Mouse (Mus musculus): ENCODE results near the gene Ublcp1. TPM values are rescaled to one million over a fixed set of nuclear protein-coding genes. Genes with fewer than 3 reads are reported as not detected.

Ublcp1 gene
- polyA plus RNA-seq, 2 experiments = 60.6 to 66.5 TPM

DNA sequence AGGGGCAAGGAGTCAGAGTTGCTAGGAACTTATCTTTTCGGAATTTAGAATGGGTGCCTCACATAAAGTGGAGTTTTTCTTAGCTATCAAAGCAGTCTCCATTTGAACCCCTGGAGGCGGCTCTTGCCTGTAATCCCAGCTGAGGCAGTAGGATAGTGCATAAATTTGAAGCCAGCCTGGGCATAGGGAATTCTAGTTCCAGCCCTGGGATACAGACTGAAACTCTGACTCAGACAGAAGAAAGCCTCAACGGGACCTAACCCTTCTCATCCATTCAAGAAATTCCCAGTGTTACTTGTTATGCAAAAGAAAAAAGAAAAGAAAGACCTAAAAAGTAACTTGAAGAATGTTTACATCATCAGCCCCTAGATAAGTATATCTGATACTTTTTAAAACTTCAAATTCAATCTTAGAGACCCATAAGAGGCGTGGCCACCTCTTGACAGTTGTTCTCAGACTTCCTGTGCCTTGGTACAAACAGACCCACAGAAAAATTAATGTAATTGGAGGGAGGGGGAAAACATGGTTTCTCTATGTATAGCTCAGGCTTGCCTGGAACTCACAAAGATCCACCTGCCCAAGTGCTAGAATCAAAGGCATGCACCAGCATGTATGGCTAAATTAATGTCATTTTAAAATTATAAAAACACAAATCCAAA is 1.2 kb upstream of the Ublcp1 start:
- Histone ChIP-seq H3K27me3 (ENCODE audit: control insufficient read depth, insufficient read depth, low read length) (no peaks in the 10 kb centered on the region), H3K4me3 (replicated peaks; ENCODE audit: low read length) (peak overlapping the region; percentile 89), H3K4me2 (replicated peaks; ENCODE audit: low read depth, low read length, severe bottlenecking) (peak overlapping the region; percentile 90), H3K27ac (replicated peaks; ENCODE audit: low read depth, low read length) (peak overlapping the region; percentile 85; the same call in 1 of the 2 replicates), H3K9me3 (ENCODE audit: control insufficient read depth, low read length) (no peaks in the 10 kb centered on the region), H3K9ac (ENCODE audit: low read depth, low read length, severe bottlenecking) (peak overlapping the region; percentile 84), H3K36me3 (ENCODE audit: control insufficient read depth, insufficient read depth, low read length) (no peaks in the 10 kb centered on the region), H3K4me1 (ENCODE audit: control insufficient read depth, insufficient read depth, low read length) (peaks cover 4% of the 10 kb centered on the region)
- DNase-seq (ENCODE audit: low spot score) (no peak), ATAC-seq (ENCODE audit: low FRiP score, low read depth) (no peak)
- TF ChIP-seq POLR2A (IDR thresholded peaks at IDR 0.05; ENCODE audit: borderline replicate concordance, extremely low read depth, insufficient read depth, insufficient read length) = no peak
- WGBS = 26% methylated on average over 4 of the region's 4 CpGs

DNA sequence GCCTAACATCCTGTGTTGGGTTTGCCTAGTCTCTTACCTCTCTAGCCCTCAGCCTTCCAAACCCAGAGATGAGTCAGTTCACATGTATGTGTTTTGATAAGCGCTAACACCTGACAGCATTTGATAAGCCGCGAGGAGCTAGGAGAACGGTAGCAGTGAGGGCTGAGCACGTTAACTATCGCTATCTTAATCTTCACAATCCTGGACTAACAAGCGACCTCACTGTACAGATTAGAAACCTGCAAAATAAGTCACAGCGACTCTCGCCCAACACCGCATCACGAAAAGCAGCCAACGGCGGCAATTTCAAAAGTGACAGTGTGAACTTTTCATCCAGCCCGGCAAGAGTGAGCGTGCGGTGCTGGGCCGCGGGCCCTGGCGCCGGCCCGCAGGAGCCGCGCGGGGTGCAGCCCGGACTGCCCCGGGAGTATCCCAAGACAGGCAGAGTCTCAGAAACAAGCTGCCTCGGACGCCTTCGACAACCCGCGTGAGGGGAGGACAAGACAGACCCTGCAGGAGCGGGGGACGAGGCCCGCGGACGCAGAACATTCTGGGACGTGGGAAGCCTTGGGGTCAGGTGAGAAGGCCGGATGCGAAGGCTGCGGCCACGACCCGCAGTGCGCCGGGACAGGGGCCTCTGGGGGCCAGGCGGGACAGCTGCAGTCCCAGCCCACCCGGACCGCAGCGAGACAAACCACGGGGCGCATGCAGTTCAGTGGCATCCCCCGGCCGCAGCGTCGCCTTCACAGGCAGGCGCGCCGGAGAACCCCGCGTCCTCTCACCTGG is 459 bp downstream of the Ublcp1 start:
- H3K4me2 ChIP-seq (replicated peaks; ENCODE audit: low read depth, low read length, severe bottlenecking) = peak overlapping the region; percentile 90
- DNase-seq (ENCODE audit: low spot score) (no peak), ATAC-seq (ENCODE audit: low FRiP score, low read depth) (peak; percentile 56)
- H3K9me3 ChIP-seq (ENCODE audit: control insufficient read depth, low read length) = no peaks in the 10 kb centered on the region
- WGBS = 1% methylated on average over 56 of the region's 59 CpGs
- peak overlapping the region; percentile 89 for H3K4me3 ChIP-seq (replicated peaks; ENCODE audit: low read length)
- H3K4me1 ChIP-seq (ENCODE audit: control insufficient read depth, insufficient read depth, low read length) = peaks cover 4% of the 10 kb centered on the region
- no peaks in the 10 kb centered on the region for H3K36me3 ChIP-seq (ENCODE audit: control insufficient read depth, insufficient read depth, low read length)
- H3K9ac ChIP-seq (ENCODE audit: low read depth, low read length, severe bottlenecking) = peak overlapping the region; percentile 84
- no peaks in the 10 kb centered on the region for H3K27me3 ChIP-seq (ENCODE audit: control insufficient read depth, insufficient read depth, low read length)
- TF ChIP-seq POLR2A (IDR thresholded peaks at IDR 0.05; ENCODE audit: borderline replicate concordance, extremely low read depth, insufficient read depth, insufficient read length) = no peak
- peak overlapping the region; percentile 85 for H3K27ac ChIP-seq (replicated peaks; ENCODE audit: low read depth, low read length)

DNA sequence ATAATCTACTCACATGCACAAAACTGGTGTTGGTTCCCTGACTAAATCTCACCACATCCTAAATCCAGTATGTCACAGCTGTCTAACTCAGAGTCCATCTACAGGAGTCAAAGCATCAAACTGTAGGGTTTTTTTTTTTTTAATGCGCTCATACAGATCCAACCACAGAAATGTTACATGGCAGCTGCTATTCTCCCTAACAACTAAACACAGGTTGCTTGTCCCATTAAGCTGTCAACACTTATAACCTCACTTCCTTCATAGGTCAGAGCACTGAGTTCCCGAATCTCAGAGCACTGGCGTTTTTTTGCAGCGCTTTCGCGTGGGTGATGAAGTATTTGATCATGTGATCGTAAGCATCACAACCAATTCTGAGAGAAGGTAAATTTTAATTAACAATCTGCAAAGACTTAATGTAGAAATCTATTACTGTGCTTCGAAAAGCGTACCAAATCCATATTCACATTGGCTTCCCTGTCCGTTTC is 1.9 kb downstream of the Ublcp1 start:
- H3K36me3 ChIP-seq (ENCODE audit: control insufficient read depth, insufficient read depth, low read length) = peaks cover 3% of the 10 kb centered on the region; the same call in 1 of the 2 replicates
- DNase-seq (ENCODE audit: low spot score) = no peak
- 75% methylated on average over 10 of the region's 10 CpGs for WGBS
- no peak for ATAC-seq (ENCODE audit: low FRiP score, low read depth)
- H3K4me3 ChIP-seq (replicated peaks; ENCODE audit: low read length) = no peak overlapping the region
- H3K27me3 ChIP-seq (ENCODE audit: control insufficient read depth, insufficient read depth, low read length) = no peaks in the 10 kb centered on the region
- H3K4me2 ChIP-seq (replicated peaks; ENCODE audit: low read depth, low read length, severe bottlenecking) = no peak overlapping the region
- H3K27ac ChIP-seq (replicated peaks; ENCODE audit: low read depth, low read length) = no peak overlapping the region
- no peaks in the 10 kb centered on the region for H3K9me3 ChIP-seq (ENCODE audit: control insufficient read depth, low read length)
- TF ChIP-seq POLR2A (IDR thresholded peaks at IDR 0.05; ENCODE audit: borderline replicate concordance, extremely low read depth, insufficient read depth, insufficient read length) = no peak
- peaks cover 4% of the 10 kb centered on the region for H3K4me1 ChIP-seq (ENCODE audit: control insufficient read depth, insufficient read depth, low read length)
- no peak overlapping the region for H3K9ac ChIP-seq (ENCODE audit: low read depth, low read length, severe bottlenecking)

- H3K27me3 ChIP-seq (ENCODE audit: control insufficient read depth, insufficient read depth, low read length) = no peaks in the 10 kb centered on the region
- peaks cover 3% of the 10 kb centered on the region; the same call in 1 of the 2 replicates for H3K36me3 ChIP-seq (ENCODE audit: control insufficient read depth, insufficient read depth, low read length)
- TF ChIP-seq POLR2A (IDR thresholded peaks at IDR 0.05; ENCODE audit: borderline replicate concordance, extremely low read depth, insufficient read depth, insufficient read length) = no peak
- ATAC-seq (ENCODE audit: low FRiP score, low read depth) = no peak
- no peak overlapping the region for H3K27ac ChIP-seq (replicated peaks; ENCODE audit: low read depth, low read length)
- no peak overlapping the region for H3K4me3 ChIP-seq (replicated peaks; ENCODE audit: low read length)
- H3K4me1 ChIP-seq (ENCODE audit: control insufficient read depth, insufficient read depth, low read length) = peaks cover 4% of the 10 kb centered on the region
- 82% methylated on average over 6 of the region's 6 CpGs for WGBS
- no peak overlapping the region for H3K9ac ChIP-seq (ENCODE audit: low read depth, low read length, severe bottlenecking)
- DNase-seq (ENCODE audit: low spot score) = no peak
- H3K9me3 ChIP-seq (ENCODE audit: control insufficient read depth, low read length) = no peaks in the 10 kb centered on the region
- no peak overlapping the region for H3K4me2 ChIP-seq (replicated peaks; ENCODE audit: low read depth, low read length, severe bottlenecking)
Observed at GRCm38 (mm10) chr11:44466949-44467442, 3.3 kb downstream of the Ublcp1 start.

- Histone ChIP-seq H3K9ac (ENCODE audit: low read depth, low read length, severe bottlenecking) (no peak overlapping the region), H3K4me3 (replicated peaks; ENCODE audit: low read length) (no peak overlapping the region), H3K27ac (replicated peaks; ENCODE audit: low read depth, low read length) (no peak overlapping the region), H3K36me3 (ENCODE audit: control insufficient read depth, insufficient read depth, low read length) (peaks cover 37% of the 10 kb centered on the region), H3K9me3 (ENCODE audit: control insufficient read depth, low read length) (no peaks in the 10 kb centered on the region), H3K27me3 (ENCODE audit: control insufficient read depth, insufficient read depth, low read length) (no peaks in the 10 kb centered on the region), H3K4me1 (ENCODE audit: control insufficient read depth, insufficient read depth, low read length) (no peaks in the 10 kb centered on the region), H3K4me2 (replicated peaks; ENCODE audit: low read depth, low read length, severe bottlenecking) (no peak overlapping the region)
- DNase-seq (ENCODE audit: low spot score) = no peak
- WGBS = 62% methylated on average over 6 of the region's 6 CpGs
- ATAC-seq (ENCODE audit: low FRiP score, low read depth) = no peak
- no peak for TF ChIP-seq POLR2A (IDR thresholded peaks at IDR 0.05; ENCODE audit: borderline replicate concordance, extremely low read depth, insufficient read depth, insufficient read length)
Observed at GRCm38 (mm10) chr11:44461493-44461892, 8.8 kb downstream of the Ublcp1 start.
